Mouse (Mus musculus): ENCODE measurements around the gene Hps1.

DNA sequence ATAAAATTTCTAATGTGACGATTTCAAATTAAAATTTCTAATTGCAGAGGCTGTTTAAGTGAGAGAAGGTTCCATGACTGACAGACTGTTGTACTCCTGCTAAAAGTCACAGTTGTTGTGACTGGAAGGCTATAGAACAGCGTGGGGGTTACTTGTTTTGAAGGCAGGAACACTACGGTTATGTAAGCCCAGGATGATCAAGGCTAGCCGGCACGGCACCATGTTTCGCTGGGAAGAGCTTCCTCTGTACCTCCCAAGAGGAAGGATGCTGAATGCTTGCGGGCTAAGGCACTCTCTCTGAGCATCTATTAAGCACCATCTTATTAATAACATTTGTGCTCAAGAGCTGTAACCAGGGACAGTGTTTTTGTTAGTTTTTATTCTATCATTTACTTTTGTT, 63.3 kb downstream of the Hps1 start:
- TF ChIP-seq CTCF (IDR thresholded peaks at IDR 0.05; ENCODE audit: borderline replicate concordance, insufficient read depth, low read depth, low read length) (no peak), POLR2A (IDR thresholded peaks at IDR 0.05; ENCODE audit: borderline replicate concordance, insufficient read depth, low read length) (no peak)
